Mouse (Mus musculus) A20 (cell line): ENCODE measurements around the gene Galc.
A peak's percentile ranks its signal among the peaks of the same experiment; 100 is the strongest.
"Not testable (repeated sequence)": the region's sequence is repeated elsewhere in the genome, so short reads cannot be mapped to it uniquely, and the experiment has no call there.

Experiments
- DNase-seq: peaks from one replicate; pipeline ENCODE4 v3.0.0-alpha.2; 2011; ENCODE audit warnings: low read depth, low spot score

Galc gene

GRCm38 (mm10) chr12:98255373-98255995 lies 3.8 kb downstream of the Galc start:
- no peak for DNase-seq

- DNase-seq: no peak
Observed at GRCm38 (mm10) chr12:98252417-98252816, 6.8 kb downstream of the Galc start.

GRCm38 (mm10) chr12:98250327-98250726 lies 8.9 kb downstream of the Galc start:
- no peak for DNase-seq

GRCm38 (mm10) chr12:98249671-98250070 lies 9.6 kb downstream of the Galc start:
- peak; percentile 54 for DNase-seq

- DNase-seq: no peak
Observed at GRCm38 (mm10) chr12:98246835-98247234, 12.4 kb downstream of the Galc start.

GRCm38 (mm10) chr12:98244865-98245264 lies 14.4 kb downstream of the Galc start:
- peak; percentile 59 for DNase-seq

- DNase-seq: no peak
Observed at GRCm38 (mm10) chr12:98244161-98244560, 15.1 kb downstream of the Galc start.

- DNase-seq: not testable (repeated sequence)
Observed at GRCm38 (mm10) chr12:98238478-98238877, 20.8 kb downstream of the Galc start.

GRCm38 (mm10) chr12:98227037-98227436 lies 32.2 kb downstream of the Galc start:
- no peak for DNase-seq

- DNase-seq: no peak
Observed at GRCm38 (mm10) chr12:98223286-98223685, 36.0 kb downstream of the Galc start.

GRCm38 (mm10) chr12:98216432-98216831 lies 42.8 kb downstream of the Galc start:
- no peak for DNase-seq

- no peak for DNase-seq
Observed at GRCm38 (mm10) chr12:98215512-98215911, 43.7 kb downstream of the Galc start.

GRCm38 (mm10) chr12:98214191-98214590 lies 45.1 kb downstream of the Galc start:
- DNase-seq: no peak

- no peak for DNase-seq
Observed at GRCm38 (mm10) chr12:98213791-98214190, 45.5 kb downstream of the Galc start.

- no peak for DNase-seq
Observed at GRCm38 (mm10) chr12:98213332-98213731, 45.9 kb downstream of the Galc start.

GRCm38 (mm10) chr12:98212457-98213175 lies 46.6 kb downstream of the Galc start:
- peak; percentile 64 for DNase-seq

- DNase-seq: no peak
Observed at GRCm38 (mm10) chr12:98210495-98210894, 48.8 kb downstream of the Galc start.

- no peak for DNase-seq
Observed at GRCm38 (mm10) chr12:98208104-98208503, 51.2 kb downstream of the Galc start.

- no peak for DNase-seq
Observed at GRCm38 (mm10) chr12:98205450-98206051, 53.7 kb downstream of the Galc start.

- DNase-seq: no peak
Observed at GRCm38 (mm10) chr12:98197401-98197800, 61.9 kb downstream of the Galc start.

- DNase-seq: no peak
Observed at GRCm38 (mm10) chr12:98190201-98190600, 69.1 kb downstream of the Galc start.

- no peak for DNase-seq
Observed at GRCm38 (mm10) chr12:98189096-98189495, 70.2 kb downstream of the Galc start.
